Mouse (Mus musculus) limb, embryonic 11.5 days (tissue): ENCODE results near the gene Dusp3. TPM values are rescaled to one million over a fixed set of nuclear protein-coding genes. Genes with fewer than 3 reads are reported as not detected.
A peak's percentile ranks its signal among the peaks of the same experiment; 100 is the strongest.

Source experiments
- ATAC-seq: fragments of 200-750 bp; cut with Nextera tagmentation; 2 replicates; pipeline ENCODE4 v1.8.0; 2017; ENCODE audit warnings: low read depth; ENCODE audit not compliant: insufficient number of reproducible peaks, low FRiP score, low TSS enrichment
- DNase-seq: peaks from one replicate; pipeline ENCODE4 v3.0.0-alpha.2; 2015; ENCODE audit warnings: low spot score
- H3K27ac ChIP-seq: fragments of 300-500 bp; sonication (generic); replicated peaks from 2 replicates; pipeline ENCODE4 v1.5.1; 2014; ENCODE audit warnings: low read depth, mild to moderate bottlenecking, low read length
- H3K27me3 ChIP-seq: fragments of 300-500 bp; sonication (generic); 2 replicates; pipeline ENCODE4 v1.6.1; 2014; ENCODE audit warnings: mild to moderate bottlenecking, low read length, mixed read lengths; ENCODE audit not compliant: control insufficient read depth, insufficient read depth
- H3K36me3 ChIP-seq: fragments of 300-500 bp; sonication (generic); 2 replicates; pipeline ENCODE4 v1.6.1; 2014; ENCODE audit warnings: mild to moderate bottlenecking, low read length, moderate library complexity, mixed read lengths; ENCODE audit not compliant: control insufficient read depth, insufficient read depth
- H3K4me1 ChIP-seq: fragments of 300-500 bp; sonication (generic); 2 replicates; pipeline ENCODE4 v1.6.1; 2014; ENCODE audit warnings: low read length, mixed read lengths; ENCODE audit not compliant: control insufficient read depth, insufficient read depth
- H3K4me2 ChIP-seq: fragments of 300-500 bp; sonication (generic); 2 replicates; pipeline ENCODE4 v1.6.1; 2014; ENCODE audit warnings: low read depth, mild to moderate bottlenecking, moderate library complexity; ENCODE audit not compliant: severe bottlenecking
- H3K4me3 ChIP-seq: fragments of 300-500 bp; sonication (generic); 2 replicates; pipeline ENCODE4 v1.5.1; 2014; ENCODE audit warnings: low read depth, low read length
- H3K9ac ChIP-seq: fragments of 300-500 bp; sonication (generic); 2 replicates; pipeline ENCODE4 v1.6.1; 2014; ENCODE audit warnings: mild to moderate bottlenecking, low read length
- H3K9me3 ChIP-seq: fragments of 300-500 bp; sonication (generic); 2 replicates; pipeline ENCODE4 v1.6.1; 2016; ENCODE audit warnings: low read length; ENCODE audit not compliant: control insufficient read depth
- WGBS: fragments of 180-500 bp; shearing (Covaris S2); extraction: QIAGEN DNeasy Blood & Tissue Kit; methylation state at CpG from one replicate; pipeline ENCODE4 v1.1.7; 2014; 5-methylcytosine and 5-hydroxymethylcytosine counted together
- polyA plus RNA-seq: library from polyadenylated mRNA; unstranded; fragments of >200 nt; fragmentation: Nextera tagmentation; extraction: Ambion mirVana; gene quantifications from 2 replicates; pipeline ENCODE4 v1.2.1, GENCODE M21; 2014

Dusp3 gene
- polyA plus RNA-seq, 1 experiment from 2014 or later = 11.3 TPM

DNA sequence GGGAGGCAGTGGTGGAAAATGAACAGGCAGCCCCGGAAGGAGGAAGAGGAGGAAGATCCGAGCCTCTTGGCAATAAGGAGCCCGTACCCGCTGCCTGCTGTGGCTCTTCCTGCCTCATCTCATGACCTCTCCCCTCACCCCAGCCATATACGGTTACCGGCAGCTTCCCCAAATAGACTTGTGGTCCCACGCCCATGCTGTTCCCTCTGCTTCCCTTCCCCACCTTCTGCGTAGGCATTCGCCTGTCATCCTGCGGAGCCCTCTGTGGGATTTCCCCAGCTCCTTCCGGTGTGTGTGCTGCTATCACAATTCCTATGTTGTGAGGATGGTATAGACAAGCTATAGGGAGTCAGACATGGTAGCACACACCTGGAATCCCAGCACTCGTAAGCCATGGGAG, 5.0 kb downstream of the Dusp3 start:
- Histone ChIP-seq H3K4me1 (peaks cover 12% of the 10 kb centered on the region), H3K27me3 (no peaks in the 10 kb centered on the region), H3K9me3 (no peaks in the 10 kb centered on the region), H3K36me3 (no peaks in the 10 kb centered on the region), H3K9ac (no peak overlapping the region), H3K4me2 (no peak overlapping the region), H3K4me3 (no peak overlapping the region), H3K27ac (no peak overlapping the region)
- 82% methylated on average over 11 of the region's 12 CpGs for WGBS
- DNase-seq = no peak
- no peak for ATAC-seq

DNA sequence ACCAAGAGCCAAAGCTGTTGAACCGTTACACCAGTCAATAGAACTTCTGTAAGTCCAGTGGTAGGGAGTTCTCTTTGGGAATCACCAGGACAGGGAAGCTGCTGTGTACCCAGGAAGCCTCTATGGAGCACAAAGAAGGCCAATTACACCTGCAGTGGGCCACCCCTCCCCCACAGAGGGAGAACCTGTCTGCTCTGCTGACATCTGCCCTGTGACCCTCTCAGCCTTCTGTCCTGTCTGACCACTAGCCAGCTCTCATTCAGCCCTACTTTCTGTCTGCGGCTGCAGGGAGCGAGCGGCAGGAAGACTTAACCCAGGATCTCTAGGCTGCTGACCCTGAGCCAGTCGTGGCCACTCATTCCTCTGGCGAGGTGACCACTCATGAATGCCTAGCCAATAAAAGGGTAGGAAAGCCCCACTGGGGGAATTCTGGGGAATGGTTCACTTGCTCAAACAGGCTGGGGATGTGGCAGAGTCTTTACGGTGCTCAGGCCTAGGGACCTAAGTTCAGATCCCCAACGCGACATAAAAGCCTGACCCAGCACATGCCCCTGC, 6.1 kb downstream of the Dusp3 start:
- H3K4me1 ChIP-seq = peaks cover 12% of the 10 kb centered on the region
- ATAC-seq = no peak

GRCm38 (mm10) chr11:101979140-101979539, 7.7 kb downstream of the Dusp3 start:
- 86% methylated on average over 5 of the region's 5 CpGs for WGBS
- H3K4me1 ChIP-seq = peaks cover 12% of the 10 kb centered on the region
- no peaks in the 10 kb centered on the region; the same call in 1 of the 2 replicates for H3K36me3 ChIP-seq
- ATAC-seq (no peak), DNase-seq (no peak)
- H3K9ac ChIP-seq = no peak overlapping the region
- no peak overlapping the region for H3K27ac ChIP-seq
- no peak overlapping the region for H3K4me2 ChIP-seq
- no peaks in the 10 kb centered on the region for H3K27me3 ChIP-seq
- H3K9me3 ChIP-seq = no peaks in the 10 kb centered on the region
- no peak overlapping the region for H3K4me3 ChIP-seq

More for the DNA sequence above, 6.1 kb downstream of the Dusp3 start:
- no peaks in the 10 kb centered on the region for H3K27me3 ChIP-seq
- WGBS = 76% methylated on average over 9 of the region's 9 CpGs
- no peak overlapping the region for H3K9ac ChIP-seq
- no peaks in the 10 kb centered on the region; the same call in 1 of the 2 replicates for H3K36me3 ChIP-seq
- DNase-seq = no peak
- no peak overlapping the region for H3K4me2 ChIP-seq
- H3K4me3 ChIP-seq = no peak overlapping the region
- no peak overlapping the region for H3K27ac ChIP-seq
- H3K9me3 ChIP-seq = no peaks in the 10 kb centered on the region

DNA sequence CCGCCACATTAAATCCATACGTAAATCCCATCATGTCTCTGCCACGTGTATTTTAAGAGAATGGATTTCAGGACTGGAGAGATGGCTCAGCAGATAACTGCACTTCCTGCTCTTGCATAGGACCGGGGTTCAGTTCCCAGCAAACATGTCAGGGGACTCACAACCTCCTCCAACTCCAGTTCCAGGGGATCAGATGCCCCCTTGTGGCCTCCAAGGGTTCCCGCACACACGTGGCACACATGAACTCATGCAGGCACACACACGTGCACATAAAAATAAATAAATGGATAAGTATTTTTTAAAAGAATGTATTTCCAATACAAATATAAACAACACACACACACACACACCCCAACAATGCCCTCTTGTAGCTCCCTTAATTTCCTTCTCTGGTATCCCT, 9.9 kb downstream of the Dusp3 start:
- DNase-seq (no peak), ATAC-seq (no peak)
- Histone ChIP-seq H3K36me3 (no peaks in the 10 kb centered on the region; the same call in 1 of the 2 replicates), H3K9me3 (no peaks in the 10 kb centered on the region), H3K9ac (no peak overlapping the region), H3K4me3 (no peak overlapping the region), H3K27ac (no peak overlapping the region), H3K4me2 (no peak overlapping the region), H3K27me3 (no peaks in the 10 kb centered on the region), H3K4me1 (peaks cover 19% of the 10 kb centered on the region)
- WGBS = 91% methylated on average over 7 of the region's 7 CpGs

DNA sequence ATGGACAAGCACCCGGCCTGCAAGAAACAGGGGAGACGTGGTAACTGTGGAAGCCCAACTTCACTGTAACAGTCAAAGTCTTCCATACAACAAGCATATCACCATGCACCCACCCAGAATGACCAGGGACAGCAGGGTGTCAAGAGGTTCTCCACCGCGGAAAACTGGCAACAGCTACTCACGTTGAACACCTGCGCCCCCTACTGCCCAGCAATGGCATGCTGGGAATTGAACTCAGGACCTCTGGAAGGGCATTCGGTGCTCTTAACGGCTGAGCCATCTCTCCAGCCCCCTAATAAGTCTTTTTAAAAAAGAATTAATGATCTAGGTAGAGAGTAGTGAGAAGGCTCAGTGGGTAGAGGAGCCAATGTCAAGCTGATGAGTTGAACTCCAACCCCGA, 11.9 kb downstream of the Dusp3 start:
- Histone ChIP-seq H3K9ac (no peak overlapping the region), H3K4me3 (no peak overlapping the region), H3K27ac (no peak overlapping the region), H3K27me3 (no peaks in the 10 kb centered on the region), H3K4me2 (no peak overlapping the region), H3K4me1 (peaks cover 19% of the 10 kb centered on the region), H3K36me3 (no peaks in the 10 kb centered on the region; the same call in 1 of the 2 replicates), H3K9me3 (no peaks in the 10 kb centered on the region)
- WGBS = 52% methylated on average over 9 of the region's 9 CpGs
- ATAC-seq = no peak
- DNase-seq = peak; percentile 43

GRCm38 (mm10) chr11:101974181-101974580, 12.6 kb downstream of the Dusp3 start:
- H3K36me3 ChIP-seq = no peaks in the 10 kb centered on the region; the same call in 1 of the 2 replicates
- peaks cover 19% of the 10 kb centered on the region for H3K4me1 ChIP-seq
- no peaks in the 10 kb centered on the region for H3K9me3 ChIP-seq
- ATAC-seq = no peak
- no peak overlapping the region for H3K27ac ChIP-seq
- H3K4me3 ChIP-seq = no peak overlapping the region
- DNase-seq = no peak
- H3K27me3 ChIP-seq = no peaks in the 10 kb centered on the region
- 35% methylated on average over 6 of the region's 6 CpGs for WGBS
- H3K4me2 ChIP-seq = no peak overlapping the region
- H3K9ac ChIP-seq = no peak overlapping the region

DNA sequence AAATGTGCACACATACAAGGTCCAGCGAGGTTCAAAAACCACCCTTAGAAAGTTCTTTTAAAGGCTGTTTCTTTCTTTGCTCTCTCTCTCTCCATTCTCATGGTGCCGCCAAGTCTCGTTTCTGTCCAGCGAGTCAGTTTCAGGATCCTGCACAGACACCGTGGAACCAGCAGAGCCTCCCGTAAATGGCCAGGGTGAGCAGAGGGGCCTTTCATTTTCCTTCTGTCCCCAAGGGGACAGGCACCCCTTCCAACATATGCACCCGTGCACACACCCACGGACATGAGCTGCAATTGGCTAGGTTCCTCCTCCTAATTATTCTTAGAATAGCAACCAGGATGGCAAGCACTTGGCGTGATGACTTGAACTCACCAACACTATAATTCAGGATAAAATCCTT, 13.3 kb downstream of the Dusp3 start:
- Histone ChIP-seq H3K4me1 (peaks cover 20% of the 10 kb centered on the region), H3K9ac (no peak overlapping the region), H3K36me3 (no peaks in the 10 kb centered on the region; the same call in 1 of the 2 replicates), H3K4me3 (no peak overlapping the region), H3K27me3 (no peaks in the 10 kb centered on the region), H3K27ac (0 out of 2 replicates have a peak overlapping the region, but pooled peaks have one; percentile 8), H3K9me3 (no peaks in the 10 kb centered on the region), H3K4me2 (no peak overlapping the region; the same call in 1 of the 2 replicates)
- DNase-seq (no peak), ATAC-seq (no peak)
- WGBS = 57% methylated on average over 9 of the region's 9 CpGs

DNA sequence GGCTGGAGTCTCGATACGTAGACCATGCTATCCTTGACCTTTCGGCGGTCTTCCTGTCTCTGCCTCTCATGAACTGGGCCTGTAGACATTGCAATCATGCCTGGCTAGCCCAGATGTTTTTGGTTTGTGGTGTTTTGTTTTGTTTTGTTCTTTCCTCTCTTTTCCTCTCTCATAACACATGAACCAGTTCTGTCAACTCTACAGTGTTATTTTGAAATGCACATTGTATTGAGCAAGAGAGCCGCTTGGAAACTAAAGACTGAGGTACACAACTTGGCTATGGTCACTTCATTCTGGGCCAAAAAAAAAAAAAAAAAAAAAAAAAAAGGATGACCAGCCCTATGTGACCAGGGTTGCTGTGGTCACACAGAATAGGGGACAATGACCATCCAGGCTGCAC, 14.2 kb downstream of the Dusp3 start:
- Histone ChIP-seq H3K4me2 (no peak overlapping the region), H3K27ac (no peak overlapping the region), H3K36me3 (no peaks in the 10 kb centered on the region; the same call in 1 of the 2 replicates), H3K4me1 (peaks cover 23% of the 10 kb centered on the region), H3K4me3 (no peak overlapping the region), H3K9ac (no peak overlapping the region; the same call in 1 of the 2 replicates), H3K27me3 (no peaks in the 10 kb centered on the region; the same call in 1 of the 2 replicates), H3K9me3 (no peaks in the 10 kb centered on the region)
- ATAC-seq (no peak), DNase-seq (no peak)
- 88% methylated on average over 5 of the region's 5 CpGs for WGBS

GRCm38 (mm10) chr11:101972097-101972496, 14.7 kb downstream of the Dusp3 start:
- Histone ChIP-seq H3K9me3 (no peaks in the 10 kb centered on the region), H3K27ac (no peak overlapping the region), H3K4me3 (no peak overlapping the region), H3K36me3 (no peaks in the 10 kb centered on the region; the same call in 1 of the 2 replicates), H3K4me1 (peaks cover 27% of the 10 kb centered on the region), H3K4me2 (no peak overlapping the region), H3K9ac (no peak overlapping the region), H3K27me3 (peaks cover under 1% of the 10 kb centered on the region)
- no peak for ATAC-seq
- no peak for DNase-seq
- WGBS = 60% methylated on average over 3 of the region's 3 CpGs
